ENCODE assay signal across 8 mouse cellular contexts in the genomic region with DNA sequence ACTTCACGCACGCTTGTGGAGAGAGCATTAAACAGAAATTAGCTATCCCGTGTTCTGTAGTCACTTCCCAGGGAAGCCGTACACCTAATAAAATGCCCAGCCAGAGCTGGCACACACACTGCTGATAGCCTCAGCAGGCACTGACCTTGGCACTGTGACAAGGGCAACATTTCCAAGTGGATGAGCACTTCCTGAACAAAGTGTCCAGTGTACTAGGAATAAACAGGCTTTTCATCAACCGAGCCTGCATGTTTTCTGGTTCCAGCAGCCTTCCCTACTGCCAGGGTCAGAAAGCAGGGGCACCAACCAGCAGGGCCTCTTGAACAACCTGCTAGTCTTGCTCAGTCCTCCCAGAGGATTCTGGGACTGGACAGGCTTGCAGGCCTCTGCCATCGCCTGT.
DNase-seq lines count a peak whose midpoint lies in the region; ATAC-seq and TF ChIP-seq lines count a peak whose summit lies in the region.

No protein-coding gene starts in this region.

- H3K4me3 ChIP-seq in limb, embryonic 14.5 days (replicated peaks; ENCODE audit: low read length): no peak overlapping the region
- H3K4me3 ChIP-seq in intestine, embryonic 15.5 days (replicated peaks): no peak overlapping the region

- no peak overlapping the region for H3K9ac ChIP-seq in limb, embryonic 14.5 days (ENCODE audit: low read depth, low read length, severe bottlenecking)
- no peak overlapping the region for H3K9ac ChIP-seq in intestine, embryonic 15.5 days

- no peaks in the 10 kb centered on the region for H3K27me3 ChIP-seq in limb, embryonic 14.5 days (ENCODE audit: control insufficient read depth, insufficient read depth, low read length)
- H3K27me3 ChIP-seq in intestine, embryonic 15.5 days (replicated peaks): no peaks in the 10 kb centered on the region

- H3K27ac ChIP-seq in limb, embryonic 14.5 days (replicated peaks; ENCODE audit: low read depth, low read length): no peak overlapping the region
- H3K27ac ChIP-seq in intestine, embryonic 15.5 days: no peak overlapping the region

- H3K4me2 ChIP-seq in limb, embryonic 14.5 days (replicated peaks; ENCODE audit: low read depth, low read length, severe bottlenecking): no peak overlapping the region
- no peak overlapping the region for H3K4me2 ChIP-seq in intestine, embryonic 15.5 days (replicated peaks)

- no peaks in the 10 kb centered on the region for H3K36me3 ChIP-seq in limb, embryonic 14.5 days (ENCODE audit: control insufficient read depth, insufficient read depth, low read length)
- H3K36me3 ChIP-seq in intestine, embryonic 15.5 days: no peaks in the 10 kb centered on the region

- WGBS in limb, embryonic 14.5 days: 36% methylated on average over 6 of the region's 6 CpGs
- WGBS in intestine, embryonic 15.5 days: 69% methylated on average over 6 of the region's 6 CpGs

- no peaks in the 10 kb centered on the region for H3K9me3 ChIP-seq in limb, embryonic 14.5 days (ENCODE audit: control insufficient read depth, low read length)
- H3K9me3 ChIP-seq in intestine, embryonic 15.5 days: no peaks in the 10 kb centered on the region

- ATAC-seq in limb, embryonic 14.5 days (ENCODE audit: low FRiP score, low read depth): no peak
- no peak for ATAC-seq in megakaryocyte, adult 5-6 weeks (ENCODE audit: poor library complexity, severe bottlenecking)
- no peak for ATAC-seq in intestine, embryonic 15.5 days

- H3K4me1 ChIP-seq in limb, embryonic 14.5 days (ENCODE audit: control insufficient read depth, insufficient read depth, low read length): peaks cover 35% of the 10 kb centered on the region
- H3K4me1 ChIP-seq in intestine, embryonic 15.5 days (replicated peaks): peaks cover 18% of the 10 kb centered on the region; the same call in 1 of the 2 replicates

- DNase-seq in frontal cortex, postnatal 36 days (ENCODE audit: low spot score in 2 of 2): peak; percentile 26 to 29
- DNase-seq in frontal cortex, postnatal 25 days (ENCODE audit: low spot score in 2 of 2): no peak
- peak; percentile 80 for DNase-seq in Muller cell, postnatal 12 days (ENCODE audit: inconsistent ontology term)
- peak; percentile 69 to 82 for DNase-seq in cerebellum, postnatal 10 days
- DNase-seq in heart, postnatal 14 days: peak; percentile 57 to 58
- DNase-seq in limb, embryonic 14.5 days (ENCODE audit: low spot score): peak; percentile 42

- TF ChIP-seq POLR2A in limb, embryonic 14.5 days (IDR thresholded peaks at IDR 0.05; ENCODE audit: borderline replicate concordance, extremely low read depth, insufficient read depth, insufficient read length): no peak

- intact Hi-C loops in heart, postnatal 14 days (cut with DNase I): loop anchor here (5.0 kb wide), 1 partner anchor 185 kb away; a partner anchor contains a TSS

Comparison
In these comparisons a context has a peak if more than half of its experiments do, and no peak if none do; other contexts are left out.
1. DNase-seq: peak in frontal cortex, postnatal 36 days (2 of 2), Muller cell, postnatal 12 days (single experiment), cerebellum, postnatal 10 days (2 of 2), heart, postnatal 14 days (2 of 2) and limb, embryonic 14.5 days (single experiment); none in frontal cortex, postnatal 25 days (0 of 2).